32 mouse cellular contexts compared by ENCODE assay signal in the genomic region with DNA sequence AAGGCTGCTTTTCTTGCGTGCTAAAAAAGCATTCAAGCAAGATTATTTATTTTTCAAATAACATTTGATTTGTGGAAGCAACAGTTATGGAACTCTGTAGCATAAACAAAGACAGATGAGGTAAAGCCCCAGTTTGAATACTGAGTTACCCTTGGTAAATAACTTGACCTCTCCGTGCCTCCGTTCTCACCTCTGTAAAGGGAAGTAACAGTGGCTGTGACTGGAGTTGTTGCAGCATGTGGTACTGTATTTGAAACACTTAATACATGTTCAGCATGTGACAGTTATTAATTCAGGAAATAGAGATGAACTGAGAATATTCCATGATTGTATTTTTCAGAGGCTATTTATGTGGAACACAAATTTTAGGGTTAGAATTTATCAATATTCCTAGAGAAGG.
"Had no signal": no experiment of that assay in that cellular context is flagged by ENCODE, and none has a peak within 500 bp of the region (broad histone marks: within the 10 kb centered on the region; RNA-seq: fewer than 3 reads in every experiment).

No protein-coding gene starts in this region.

- H3K4me1 ChIP-seq: liver, embryonic 12.5 days; liver, embryonic 13.5 days; liver, embryonic 15.5 days; megakaryocyte, embryonic 14.5 days had no signal

- H3K36me3 ChIP-seq: limb, embryonic 10.5 days; limb, embryonic 12.5 days; limb, embryonic 13.5 days; limb, embryonic 15.5 days; liver, embryonic 12.5 days; liver, embryonic 13.5 days; liver, embryonic 15.5 days; lung, embryonic 15.5 days; midbrain, embryonic 10.5 days; midbrain, embryonic 12.5 days; midbrain, embryonic 13.5 days; midbrain, embryonic 15.5 days; neural tube, embryonic 12.5 days; neural tube, embryonic 13.5 days had no signal

- H3K4me2 ChIP-seq: limb, embryonic 12.5 days; limb, embryonic 13.5 days; limb, embryonic 15.5 days; liver, embryonic 11.5 days; liver, embryonic 12.5 days; liver, embryonic 13.5 days; liver, embryonic 15.5 days; lung, embryonic 14.5 days; lung, embryonic 15.5 days; midbrain, embryonic 11.5 days; midbrain, embryonic 12.5 days; midbrain, embryonic 13.5 days; midbrain, embryonic 15.5 days; neural tube, embryonic 12.5 days; neural tube, embryonic 13.5 days had no signal

- ATAC-seq: liver, embryonic 12.5 days; liver, postnatal 0 days; lung, postnatal 0 days; midbrain, embryonic 13.5 days; midbrain, embryonic 15.5 days; midbrain, embryonic 16.5 days had no signal

- H3K4me3 ChIP-seq: limb, embryonic 10.5 days; limb, embryonic 12.5 days; limb, embryonic 13.5 days; limb, embryonic 15.5 days; liver, embryonic 12.5 days; liver, embryonic 13.5 days; liver, embryonic 15.5 days; lung, embryonic 15.5 days; megakaryocyte, embryonic 14.5 days; midbrain, embryonic 10.5 days; midbrain, embryonic 12.5 days; midbrain, embryonic 13.5 days; midbrain, embryonic 15.5 days; myocyte; neural tube, embryonic 12.5 days; neural tube, embryonic 13.5 days had no signal

- H3K27ac ChIP-seq: limb, embryonic 10.5 days; limb, embryonic 12.5 days; limb, embryonic 13.5 days; limb, embryonic 15.5 days; liver, embryonic 12.5 days; liver, embryonic 13.5 days; liver, embryonic 14.5 days; liver, embryonic 15.5 days; lung, embryonic 15.5 days; macrophage; midbrain, embryonic 10.5 days; midbrain, embryonic 12.5 days; midbrain, embryonic 13.5 days; midbrain, embryonic 15.5 days; neural tube, embryonic 12.5 days; neural tube, embryonic 13.5 days had no signal

- H3K27me3 ChIP-seq: limb, embryonic 12.5 days; limb, embryonic 13.5 days; limb, embryonic 15.5 days; liver, embryonic 12.5 days; liver, embryonic 13.5 days; liver, embryonic 15.5 days; lung, embryonic 15.5 days; megakaryocyte, embryonic 14.5 days; midbrain, embryonic 12.5 days; midbrain, embryonic 13.5 days; midbrain, embryonic 15.5 days; neural tube, embryonic 12.5 days; neural tube, embryonic 13.5 days had no signal

- H3K9me3 ChIP-seq: limb, embryonic 10.5 days; limb, embryonic 12.5 days; limb, embryonic 13.5 days; limb, embryonic 15.5 days; liver, embryonic 12.5 days; liver, embryonic 13.5 days; liver, embryonic 15.5 days; lung, embryonic 15.5 days; megakaryocyte, embryonic 14.5 days; midbrain, embryonic 10.5 days; midbrain, embryonic 12.5 days; midbrain, embryonic 13.5 days; midbrain, embryonic 15.5 days; neural tube, embryonic 12.5 days; neural tube, embryonic 13.5 days had no signal

- H3K9ac ChIP-seq: limb, embryonic 12.5 days; limb, embryonic 13.5 days; limb, embryonic 15.5 days; liver, embryonic 12.5 days; liver, embryonic 13.5 days; liver, embryonic 14.5 days; liver, embryonic 15.5 days; liver, postnatal 0 days; lung, embryonic 14.5 days; lung, embryonic 15.5 days; midbrain, embryonic 12.5 days; midbrain, embryonic 13.5 days; midbrain, embryonic 15.5 days; neural tube, embryonic 12.5 days; neural tube, embryonic 13.5 days had no signal

- DNase-seq: left cerebral cortex, postnatal 4 days; liver; liver, embryonic 13.5 days; liver, postnatal 0 days; lung, adult 18-20 months; lung, adult 2 months; lung, embryonic 14.5 days; lung, postnatal 10 days; lung, postnatal 14 days; lung, postnatal 36 days; lung, postnatal 4 days had no signal
